Mouse (Mus musculus) stomach, postnatal 0 days (tissue): ENCODE data around the gene Il6.

ENCODE experiments used
- CTCF ChIP-seq: IDR thresholded peaks from 2 replicates; pipeline ENCODE4 v1.5.1; 2016; ENCODE audit warnings: antibody characterized with exemption, low read depth, mild to moderate bottlenecking, moderate library complexity
- EP300 ChIP-seq: optimal IDR thresholded peaks from 2 replicates; pipeline ENCODE3; 2016; ENCODE audit warnings: antibody characterized with exemption

- TF ChIP-seq CTCF (no peak), EP300 (no peak)
Measured at GRCm38 (mm10) chr5:30000921-30001320, 12.0 kb upstream of the Il6 start.
